Mouse (Mus musculus) forelimb bud, embryonic 11.5 days (tissue): ENCODE measurements around the gene Tmem38a.

Experiments used
- DNase-seq: peaks from one replicate; pipeline ENCODE4 v3.0.0-alpha.2; 2012; ENCODE audit warnings: low read depth, low spot score

Tmem38a gene

DNA sequence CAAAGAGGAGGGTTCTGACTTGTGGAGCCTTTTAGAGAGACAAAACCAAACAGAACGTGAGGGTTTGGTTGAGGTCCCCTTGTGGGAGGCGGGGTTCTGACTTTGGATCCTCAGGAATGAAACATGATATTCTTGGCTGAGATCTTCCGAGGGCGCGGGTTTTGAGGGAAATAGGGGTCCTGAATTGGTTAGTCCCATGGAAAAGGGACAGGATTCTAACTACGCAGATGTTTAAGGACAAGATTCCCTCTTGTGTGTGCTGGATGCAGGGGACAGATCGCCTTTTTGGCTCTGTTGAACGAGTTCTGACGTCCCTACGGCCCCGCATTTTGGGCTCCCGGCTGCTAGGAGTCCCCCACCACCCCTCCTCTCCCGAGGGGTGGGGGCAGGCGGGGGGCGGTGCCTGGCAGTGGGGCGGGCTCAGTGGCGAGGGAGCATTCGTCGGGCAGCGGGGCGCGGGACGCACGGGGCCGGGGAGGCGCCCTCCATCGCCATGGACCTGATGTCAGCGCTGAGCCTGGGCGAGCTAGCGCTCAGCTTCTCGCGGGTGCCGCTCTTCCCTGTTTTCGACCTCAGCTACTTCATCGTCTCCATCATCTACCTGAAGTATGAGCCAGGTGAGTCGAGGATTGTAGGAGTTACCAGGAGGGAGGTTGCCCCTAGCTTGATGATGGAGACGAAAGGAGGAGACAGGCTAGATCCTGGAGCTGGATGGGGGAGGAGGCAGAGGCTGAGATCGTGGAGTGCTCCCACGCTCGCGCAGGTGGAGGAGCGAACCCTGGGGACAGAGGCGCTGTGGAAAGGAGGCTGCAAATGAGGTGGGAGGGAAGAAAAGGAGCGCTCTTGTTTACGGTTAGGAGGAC, at the start of gene Tmem38a:
Gene Tmem38a, plus strand, starts transcription at position 445 of the 863 bp plus-strand sequence.
- DNase-seq = peak; percentile 64

DNA sequence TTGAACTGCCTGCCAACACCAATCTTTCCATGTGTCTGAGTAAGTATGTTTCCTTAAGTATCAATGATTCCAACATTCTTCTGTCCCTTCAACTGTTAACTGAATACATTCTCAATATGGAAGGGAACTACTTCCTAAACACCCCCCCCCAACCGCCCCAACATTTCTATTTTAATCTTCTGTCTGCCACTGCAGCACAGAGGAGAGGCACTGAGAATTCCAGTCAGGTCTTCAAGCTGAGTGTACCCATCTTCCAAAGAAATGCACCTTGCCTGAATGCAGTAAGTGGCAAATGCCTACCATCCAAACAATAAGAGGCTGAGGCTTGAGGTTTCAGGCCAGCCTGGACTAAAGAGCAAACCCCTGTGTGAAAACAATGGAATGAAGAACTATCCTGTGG, 39.8 kb upstream of the Tmem38a start:
- no peak for DNase-seq

DNA sequence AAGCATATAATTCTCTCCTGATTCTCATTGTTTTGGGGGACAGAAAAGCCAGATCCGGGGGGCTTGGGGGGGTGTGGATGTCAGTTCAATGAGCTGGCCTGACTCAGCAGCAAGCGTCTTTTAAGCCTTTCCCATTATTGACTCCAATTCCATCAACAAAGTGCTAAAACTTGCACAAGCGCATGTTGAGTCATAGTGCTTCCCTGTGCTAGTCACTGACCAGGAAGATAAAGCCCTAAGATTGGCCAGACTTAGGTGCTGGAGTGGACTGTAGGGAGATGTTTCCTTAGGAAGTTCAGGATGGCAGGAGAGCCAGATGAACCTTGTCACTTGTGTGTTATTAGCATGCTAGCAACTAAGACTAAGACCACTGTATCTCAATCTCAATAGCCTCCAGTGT, 37.0 kb upstream of the Tmem38a start:
- no peak for DNase-seq

- no peak for DNase-seq
Observed at GRCm38 (mm10) chr8:72539234-72539633, 32.6 kb upstream of the Tmem38a start.

- no peak for DNase-seq
Observed at GRCm38 (mm10) chr8:72547122-72547801, 24.6 kb upstream of the Tmem38a start.

GRCm38 (mm10) chr8:72547802-72548643, 23.8 kb upstream of the Tmem38a start, which contains the start of gene Med26:
Gene Med26 (minus strand): TSS chr8:72548270.
- peak; percentile 99 for DNase-seq

DNA sequence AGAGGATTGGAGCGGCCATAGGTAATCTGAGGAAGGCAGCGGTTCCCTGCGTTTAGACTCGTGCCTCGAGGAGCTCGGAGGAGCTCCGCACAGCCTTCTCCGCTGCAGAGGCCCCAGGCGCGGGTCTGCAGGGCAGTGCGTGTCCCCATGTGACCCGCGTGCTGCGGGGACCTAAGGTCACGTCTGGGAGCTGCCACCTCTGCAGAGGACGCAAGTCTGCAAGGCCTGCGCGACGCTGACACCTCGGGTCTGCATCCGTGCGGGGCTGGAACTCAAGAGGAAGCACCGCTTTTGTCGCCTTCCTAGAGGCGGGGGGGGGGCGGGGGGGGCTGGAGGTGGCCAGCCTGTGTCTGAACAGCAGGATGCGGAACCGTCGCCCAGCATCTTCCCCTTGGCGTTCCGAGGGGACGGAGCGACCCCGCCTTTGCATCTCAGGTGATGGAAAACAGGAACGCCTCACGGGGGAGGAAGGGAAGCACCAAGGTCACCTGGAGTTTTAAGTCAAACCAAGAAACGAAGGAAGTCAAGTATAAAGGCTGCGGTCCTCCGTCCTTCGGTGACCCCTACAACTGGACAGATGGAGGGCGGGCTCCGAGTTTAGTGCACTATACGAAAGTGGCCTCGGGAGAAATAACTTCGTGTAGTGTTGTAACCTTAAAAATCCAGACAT, 23.1 kb upstream of the Tmem38a start:
- DNase-seq = peak; percentile 44

GRCm38 (mm10) chr8:72549314-72549892, 22.5 kb upstream of the Tmem38a start:
- no peak for DNase-seq

DNA sequence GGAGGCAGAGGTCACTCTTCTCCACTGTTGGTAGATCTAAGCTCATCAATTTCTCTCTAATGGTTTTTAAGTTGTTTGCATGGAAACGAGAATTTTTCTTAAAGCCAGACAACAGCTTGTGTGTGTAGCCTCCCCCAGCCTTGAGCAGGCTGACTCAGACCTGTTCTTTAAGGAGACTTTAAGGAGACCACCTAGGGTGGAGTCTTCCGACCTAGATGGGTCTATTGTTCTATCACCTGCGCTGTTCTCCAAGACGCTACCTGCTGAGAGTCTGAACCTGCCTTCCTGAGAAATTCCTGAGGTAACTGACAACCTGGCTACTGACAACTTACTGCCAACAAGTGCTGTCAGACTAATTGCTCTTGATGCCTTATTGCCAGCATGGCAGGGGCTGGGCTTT, 16.1 kb upstream of the Tmem38a start:
- no peak for DNase-seq

DNA sequence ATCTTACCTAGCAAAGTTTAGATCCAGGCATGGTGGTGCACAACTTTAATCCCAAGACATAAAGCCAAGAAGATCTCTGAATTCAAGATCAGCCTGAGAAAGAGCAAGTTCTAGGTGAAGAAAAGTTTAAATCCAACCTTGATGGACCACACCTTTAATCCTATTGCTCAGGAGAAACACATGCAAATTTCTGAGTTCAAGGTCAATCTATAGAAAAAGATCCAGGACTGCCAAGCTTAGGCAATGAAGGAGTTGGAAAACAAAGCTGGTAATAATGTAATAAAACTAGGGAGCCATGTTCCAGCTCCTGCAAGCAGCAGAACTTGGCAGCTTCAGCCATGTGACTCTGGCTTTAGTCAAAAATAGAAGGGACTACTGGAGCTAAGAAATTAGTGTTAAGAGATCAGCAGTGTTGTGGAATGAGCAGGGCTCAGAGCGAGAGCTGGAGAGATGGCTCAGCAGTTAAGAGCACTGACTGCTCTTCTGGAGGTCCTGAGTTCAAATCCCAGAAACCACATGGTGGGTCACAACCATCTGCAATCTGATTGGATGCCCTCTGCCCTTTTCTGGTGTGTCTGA, 10.7 kb upstream of the Tmem38a start:
- DNase-seq = no peak

DNA sequence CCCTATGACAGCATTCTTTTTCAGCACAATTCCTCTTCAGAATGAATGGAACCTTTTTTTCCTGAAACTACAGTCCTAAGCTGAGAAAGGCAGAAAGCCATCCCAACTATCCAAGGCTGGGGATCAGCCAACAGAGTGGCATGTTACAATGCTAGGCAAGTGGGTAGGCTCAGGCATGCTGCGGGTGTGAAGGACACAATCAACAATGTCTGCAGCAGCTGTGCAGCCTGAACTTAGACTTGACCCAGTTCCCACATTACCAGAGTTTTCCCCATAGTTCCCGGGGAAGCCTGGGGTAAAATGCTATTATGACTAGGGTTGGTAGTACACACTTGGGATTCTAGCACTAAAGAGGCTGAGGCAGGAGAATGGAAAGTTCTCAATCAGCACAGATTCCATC, 5.9 kb upstream of the Tmem38a start:
- DNase-seq = no peak

DNA sequence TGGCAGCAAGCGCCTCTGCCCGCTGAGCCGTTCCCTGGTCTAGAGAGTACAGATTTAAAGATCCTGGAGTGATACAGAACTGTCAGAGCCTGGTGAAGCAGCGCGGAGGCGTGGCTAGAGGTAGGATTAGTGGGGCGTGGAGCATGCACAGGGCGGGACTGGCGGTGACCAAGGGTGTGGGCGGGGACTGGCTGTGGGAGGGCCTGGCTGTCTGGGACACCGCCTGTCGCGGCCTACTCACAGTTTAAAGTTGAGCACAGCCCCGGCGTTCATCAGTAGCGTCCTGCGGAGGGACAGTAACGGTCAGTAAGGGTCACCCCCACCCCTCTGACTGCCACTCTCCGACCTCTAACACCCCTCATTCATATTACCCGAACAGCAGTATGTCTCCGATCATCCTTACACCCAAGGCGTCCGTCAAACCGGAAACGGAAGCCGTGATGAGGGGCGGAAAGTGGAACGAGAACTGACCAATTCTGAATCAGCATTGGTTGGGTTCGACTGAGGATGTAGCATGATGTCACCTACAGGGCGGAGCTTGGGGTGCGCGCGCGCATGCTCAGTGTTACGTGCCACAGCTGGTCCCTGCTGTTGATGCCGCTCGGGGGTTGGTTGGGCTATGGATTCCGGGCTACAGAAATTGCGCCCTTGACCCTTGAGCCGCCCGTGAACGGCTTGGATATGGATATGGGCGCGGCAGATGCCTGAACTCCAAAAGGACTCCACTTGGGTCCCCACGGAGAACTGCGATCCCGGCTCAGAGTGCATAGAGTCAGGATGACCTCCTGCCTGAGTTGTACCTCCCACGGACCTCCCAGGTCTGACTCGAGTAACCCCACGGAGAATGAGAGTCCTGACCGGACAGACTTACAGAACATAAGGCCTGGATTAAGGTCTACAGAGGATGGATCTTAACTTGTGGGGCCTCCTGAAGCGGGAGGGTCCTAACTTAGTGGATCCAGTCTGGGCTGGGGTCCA, 933 bp upstream of the Tmem38a start, which contains the start of gene Smim7:
Gene Smim7, minus strand, starts transcription at position 456 of the 978 bp plus-strand sequence.
- DNase-seq = peak; percentile 97

- DNase-seq = no peak
Observed at GRCm38 (mm10) chr8:72572507-72572906, 652 bp downstream of the Tmem38a start.

- DNase-seq = no peak
Observed at GRCm38 (mm10) chr8:72573450-72573849, 1.6 kb downstream of the Tmem38a start.

- DNase-seq = no peak
Observed at GRCm38 (mm10) chr8:72575915-72576314, 4.1 kb downstream of the Tmem38a start.

DNA sequence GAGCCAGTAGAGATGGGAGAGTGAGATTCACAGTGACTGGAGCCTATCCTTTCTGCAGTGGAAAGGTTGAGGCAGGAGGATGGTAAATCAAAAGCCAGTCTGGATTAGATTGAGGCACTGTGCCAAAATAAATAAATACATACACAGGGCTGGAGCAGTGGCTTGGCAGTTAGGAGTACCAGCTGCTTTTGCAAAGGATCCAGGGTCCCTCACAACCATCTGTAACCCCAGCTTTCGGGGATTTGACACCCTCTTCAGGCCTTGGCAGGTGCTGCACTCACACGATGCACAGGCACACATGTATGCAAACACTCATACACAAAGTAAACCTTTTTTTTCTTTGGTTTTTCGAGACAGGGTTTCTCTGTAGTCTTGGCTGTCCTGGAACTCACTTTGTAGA, 5.4 kb downstream of the Tmem38a start:
- DNase-seq = no peak

DNA sequence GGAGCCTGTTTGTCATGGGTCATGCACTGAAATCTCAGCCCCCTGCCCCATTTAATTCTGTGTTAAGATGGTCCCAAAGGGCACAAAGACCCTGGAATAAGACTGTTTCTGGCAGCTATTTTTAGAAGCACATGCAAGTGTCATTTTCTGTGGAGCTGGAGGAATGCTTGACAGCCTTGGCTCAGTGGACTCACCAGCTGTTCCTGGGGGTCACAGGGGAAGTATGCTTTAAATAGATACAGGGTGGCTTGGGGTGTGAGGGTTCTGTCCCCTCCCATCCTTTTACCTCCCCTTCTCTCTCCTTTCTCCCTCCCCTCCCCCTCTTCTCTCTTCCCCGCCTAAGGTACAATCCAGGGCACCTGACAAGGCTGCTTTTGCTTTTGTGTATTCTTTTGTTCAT, 6.1 kb downstream of the Tmem38a start:
- no peak for DNase-seq

- no peak for DNase-seq
Observed at GRCm38 (mm10) chr8:72579374-72579773, 7.5 kb downstream of the Tmem38a start.

GRCm38 (mm10) chr8:72583056-72583771, 11.4 kb downstream of the Tmem38a start:
- no peak for DNase-seq
